Mouse (Mus musculus): ENCODE measurements around the gene Ppp1r2. TPM values are rescaled to one million over a fixed set of nuclear protein-coding genes. Genes with fewer than 3 reads are reported as not detected.
A peak's percentile ranks its signal among the peaks of the same experiment; 100 is the strongest.

The Ppp1r2 gene
- polyA plus RNA-seq, 1 experiment, result 31.7 TPM

- TF ChIP-seq CTCF (IDR thresholded peaks at IDR 0.05; ENCODE audit: borderline replicate concordance, control insufficient read depth, extremely low read depth, insufficient read depth, low read length, poor library complexity) (no peak), POLR2A (IDR thresholded peaks at IDR 0.05; ENCODE audit: control insufficient read depth, extremely low read depth, insufficient read depth, low read length, poor library complexity) (no peak)
- DNase-seq, result no peak
- H3K27me3 ChIP-seq (ENCODE audit: control insufficient read depth, insufficient read depth, low read length), result no peaks in the 10 kb centered on the region; the same call in 1 of the 2 replicates
- H3K4me1 ChIP-seq (replicated peaks; ENCODE audit: control insufficient read depth, insufficient read depth, low read length), result peaks cover 11% of the 10 kb centered on the region
- no peaks in the 10 kb centered on the region for H3K36me3 ChIP-seq (ENCODE audit: control insufficient read depth, insufficient read depth, low read length)
- no peak overlapping the region for H3K4me3 ChIP-seq (ENCODE audit: control insufficient read depth, insufficient read depth, low read length)
- 97% methylated on average over 5 of the region's 5 CpGs for WGBS
- no peak overlapping the region for H3K27ac ChIP-seq (ENCODE audit: control insufficient read depth, insufficient read depth, low read length)
Measured at GRCm38 (mm10) chr16:31238281-31238680, 36.8 kb downstream of the Ppp1r2 start.

GRCm38 (mm10) chr16:31235457-31236310, 39.4 kb downstream of the Ppp1r2 start:
- H3K27ac ChIP-seq (ENCODE audit: control insufficient read depth, insufficient read depth, low read length), result no peak overlapping the region
- H3K27me3 ChIP-seq (ENCODE audit: control insufficient read depth, insufficient read depth, low read length), result no peaks in the 10 kb centered on the region; the same call in 1 of the 2 replicates
- no peaks in the 10 kb centered on the region for H3K36me3 ChIP-seq (ENCODE audit: control insufficient read depth, insufficient read depth, low read length)
- WGBS, result 3% methylated on average over 18 of the region's 18 CpGs
- no peak for TF ChIP-seq POLR2A (IDR thresholded peaks at IDR 0.05; ENCODE audit: control insufficient read depth, extremely low read depth, insufficient read depth, low read length, poor library complexity)
- TF ChIP-seq CTCF (IDR thresholded peaks at IDR 0.05; ENCODE audit: borderline replicate concordance, control insufficient read depth, extremely low read depth, insufficient read depth, low read length, poor library complexity), result no peak
- peak; percentile 44 for DNase-seq
- peaks cover 14% of the 10 kb centered on the region for H3K4me1 ChIP-seq (replicated peaks; ENCODE audit: control insufficient read depth, insufficient read depth, low read length)
- peak overlapping the region; percentile 20; the same call in 1 of the 2 replicates for H3K4me3 ChIP-seq (ENCODE audit: control insufficient read depth, insufficient read depth, low read length)

- WGBS, result 84% methylated on average over 12 of the region's 12 CpGs
- no peak for DNase-seq
- H3K4me3 ChIP-seq (ENCODE audit: control insufficient read depth, insufficient read depth, low read length), result no peak overlapping the region
- no peaks in the 10 kb centered on the region for H3K36me3 ChIP-seq (ENCODE audit: control insufficient read depth, insufficient read depth, low read length)
- H3K27me3 ChIP-seq (ENCODE audit: control insufficient read depth, insufficient read depth, low read length), result no peaks in the 10 kb centered on the region; the same call in 1 of the 2 replicates
- peaks cover 14% of the 10 kb centered on the region for H3K4me1 ChIP-seq (replicated peaks; ENCODE audit: control insufficient read depth, insufficient read depth, low read length)
- TF ChIP-seq CTCF (IDR thresholded peaks at IDR 0.05; ENCODE audit: borderline replicate concordance, control insufficient read depth, extremely low read depth, insufficient read depth, low read length, poor library complexity) (no peak), POLR2A (IDR thresholded peaks at IDR 0.05; ENCODE audit: control insufficient read depth, extremely low read depth, insufficient read depth, low read length, poor library complexity) (no peak)
- H3K27ac ChIP-seq (ENCODE audit: control insufficient read depth, insufficient read depth, low read length), result no peak overlapping the region
Measured at GRCm38 (mm10) chr16:31234808-31235456, 40.1 kb downstream of the Ppp1r2 start.

DNA sequence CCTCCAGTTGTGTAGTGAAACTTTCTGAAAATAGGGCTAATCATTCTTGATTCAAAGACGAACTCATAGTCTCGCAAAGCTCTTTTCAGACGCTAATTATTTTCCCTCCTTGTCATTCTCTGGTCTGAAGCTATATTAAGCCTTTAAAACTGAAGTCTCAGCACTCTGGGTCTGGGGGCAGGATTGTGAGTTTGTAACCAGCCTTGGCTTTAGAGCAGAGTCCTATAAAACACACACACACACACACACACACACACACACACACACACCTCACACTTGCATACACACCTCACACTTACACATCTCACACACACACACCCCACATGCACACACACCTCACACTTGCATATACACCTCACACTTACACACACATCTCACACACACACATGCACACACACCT, 40.7 kb downstream of the Ppp1r2 start:
- no peak overlapping the region for H3K4me3 ChIP-seq (ENCODE audit: control insufficient read depth, insufficient read depth, low read length)
- H3K4me1 ChIP-seq (replicated peaks; ENCODE audit: control insufficient read depth, insufficient read depth, low read length), result peaks cover 14% of the 10 kb centered on the region
- DNase-seq, result no peak
- no peaks in the 10 kb centered on the region for H3K36me3 ChIP-seq (ENCODE audit: control insufficient read depth, insufficient read depth, low read length)
- no peak overlapping the region for H3K27ac ChIP-seq (ENCODE audit: control insufficient read depth, insufficient read depth, low read length)
- TF ChIP-seq CTCF (IDR thresholded peaks at IDR 0.05; ENCODE audit: borderline replicate concordance, control insufficient read depth, extremely low read depth, insufficient read depth, low read length, poor library complexity), result no peak
- TF ChIP-seq POLR2A (IDR thresholded peaks at IDR 0.05; ENCODE audit: control insufficient read depth, extremely low read depth, insufficient read depth, low read length, poor library complexity), result no peak
- no peaks in the 10 kb centered on the region; the same call in 1 of the 2 replicates for H3K27me3 ChIP-seq (ENCODE audit: control insufficient read depth, insufficient read depth, low read length)
- 10% methylated on average over 3 of the region's 3 CpGs for WGBS

DNA sequence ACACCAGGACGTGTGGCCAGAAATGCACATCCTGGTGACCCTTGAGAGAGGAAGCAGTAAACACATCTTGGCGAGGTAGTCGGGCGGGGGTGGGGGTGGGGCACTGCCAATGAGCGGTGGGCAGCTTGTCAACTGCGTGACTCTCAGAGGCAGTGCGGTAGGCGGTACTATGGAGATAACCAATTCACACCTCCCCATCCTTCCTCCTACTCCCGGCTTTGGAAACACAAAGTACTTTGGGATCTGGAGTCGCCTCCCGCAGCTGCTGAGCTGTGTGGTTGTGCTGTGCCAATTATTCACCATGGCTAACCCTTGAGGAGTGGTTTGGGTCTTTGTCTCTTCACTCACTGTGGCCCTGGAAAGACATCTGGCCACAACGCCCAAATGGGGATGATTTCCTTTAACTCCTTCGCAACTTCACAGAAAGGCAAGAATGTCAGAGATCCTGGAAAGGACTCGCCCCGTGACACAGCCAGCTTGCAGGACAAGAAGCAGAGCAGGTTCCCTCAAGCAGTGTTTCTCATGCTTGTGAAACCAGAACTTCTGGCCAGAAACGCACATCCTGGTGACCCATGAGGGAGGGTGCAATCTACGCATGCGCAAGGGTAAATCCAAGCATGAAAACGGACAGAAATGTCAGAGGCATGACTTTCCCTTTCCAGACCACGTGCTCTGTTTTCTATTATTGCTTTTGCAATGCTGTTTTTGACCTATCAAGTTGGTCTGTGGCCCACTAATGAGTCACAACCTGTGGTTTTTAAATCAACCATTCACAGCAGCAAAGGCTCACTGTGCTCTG, 41.3 kb downstream of the Ppp1r2 start:
- Histone ChIP-seq H3K36me3 (ENCODE audit: control insufficient read depth, insufficient read depth, low read length) (no peaks in the 10 kb centered on the region), H3K4me1 (replicated peaks; ENCODE audit: control insufficient read depth, insufficient read depth, low read length) (peaks cover 14% of the 10 kb centered on the region), H3K27ac (ENCODE audit: control insufficient read depth, insufficient read depth, low read length) (no peak overlapping the region), H3K4me3 (ENCODE audit: control insufficient read depth, insufficient read depth, low read length) (0 out of 2 replicates have a peak overlapping the region, but pooled peaks have one; percentile 2), H3K27me3 (ENCODE audit: control insufficient read depth, insufficient read depth, low read length) (no peaks in the 10 kb centered on the region; the same call in 1 of the 2 replicates)
- TF ChIP-seq CTCF (IDR thresholded peaks at IDR 0.05; ENCODE audit: borderline replicate concordance, control insufficient read depth, extremely low read depth, insufficient read depth, low read length, poor library complexity) (no peak), POLR2A (IDR thresholded peaks at IDR 0.05; ENCODE audit: control insufficient read depth, extremely low read depth, insufficient read depth, low read length, poor library complexity) (no peak)
- 1% methylated on average over 20 of the region's 20 CpGs for WGBS
- peak; percentile 26 for DNase-seq

- no peaks in the 10 kb centered on the region; the same call in 1 of the 2 replicates for H3K27me3 ChIP-seq (ENCODE audit: control insufficient read depth, insufficient read depth, low read length)
- no peak overlapping the region for H3K4me3 ChIP-seq (ENCODE audit: control insufficient read depth, insufficient read depth, low read length)
- H3K4me1 ChIP-seq (replicated peaks; ENCODE audit: control insufficient read depth, insufficient read depth, low read length), result peaks cover 14% of the 10 kb centered on the region
- H3K27ac ChIP-seq (ENCODE audit: control insufficient read depth, insufficient read depth, low read length), result no peak overlapping the region
- WGBS, result 4% methylated on average over 4 of the region's 4 CpGs
- no peak for DNase-seq
- no peaks in the 10 kb centered on the region for H3K36me3 ChIP-seq (ENCODE audit: control insufficient read depth, insufficient read depth, low read length)
- TF ChIP-seq POLR2A (IDR thresholded peaks at IDR 0.05; ENCODE audit: control insufficient read depth, extremely low read depth, insufficient read depth, low read length, poor library complexity) (no peak), CTCF (IDR thresholded peaks at IDR 0.05; ENCODE audit: borderline replicate concordance, control insufficient read depth, extremely low read depth, insufficient read depth, low read length, poor library complexity) (no peak)
Measured at GRCm38 (mm10) chr16:31233167-31233498, 41.9 kb downstream of the Ppp1r2 start.

Measured in thymus, adult 2 months (tissue).